Mouse (Mus musculus) liver, embryonic 15.5 days (tissue): Measurements from ENCODE around the gene Ttc28. TPM values are rescaled to one million over a fixed set of nuclear protein-coding genes. Genes with fewer than 3 reads are reported as not detected.

Experiments
- ATAC-seq: fragments of 200-750 bp; cut with Nextera tagmentation; 2 replicates; pipeline ENCODE4 v1.8.0; 2017; ENCODE audit warnings: moderate number of reproducible peaks, mild to moderate bottlenecking, moderate library complexity; ENCODE audit not compliant: insufficient read depth
- H3K27ac ChIP-seq: fragments of 300-500 bp; sonication (generic); replicated peaks from 2 replicates; pipeline ENCODE4 v1.5.1; 2015; ENCODE audit warnings: mild to moderate bottlenecking, inconsistent platforms
- H3K27me3 ChIP-seq: fragments of 300-500 bp; sonication (generic); 2 replicates; pipeline ENCODE4 v1.6.1; 2015; ENCODE audit warnings: mild to moderate bottlenecking, inconsistent platforms
- H3K36me3 ChIP-seq: fragments of 300-500 bp; sonication (generic); replicated peaks from 2 replicates; pipeline ENCODE4 v1.6.1; 2015; ENCODE audit warnings: moderate library complexity, mild to moderate bottlenecking, inconsistent platforms
- H3K4me1 ChIP-seq: fragments of 300-500 bp; sonication (generic); replicated peaks from 2 replicates; pipeline ENCODE4 v1.6.1; 2015; ENCODE audit warnings: inconsistent platforms
- H3K4me2 ChIP-seq: fragments of 300-500 bp; sonication (generic); 2 replicates; pipeline ENCODE4 v1.6.1; 2015; ENCODE audit warnings: moderate library complexity, mild to moderate bottlenecking, inconsistent platforms
- H3K4me3 ChIP-seq: fragments of 300-500 bp; sonication (generic); replicated peaks from 2 replicates; pipeline ENCODE4 v1.5.1; 2015; ENCODE audit warnings: mild to moderate bottlenecking, inconsistent platforms
- H3K9ac ChIP-seq: fragments of 300-500 bp; sonication (generic); 2 replicates; pipeline ENCODE4 v1.6.1; 2015; ENCODE audit warnings: moderate library complexity, mild to moderate bottlenecking, inconsistent platforms
- H3K9me3 ChIP-seq: fragments of 300-500 bp; sonication (generic); replicated peaks from 2 replicates; pipeline ENCODE4 v1.6.1; 2016; ENCODE audit warnings: inconsistent platforms
- WGBS: fragments of 180-500 bp; shearing (Covaris S2); methylation state at CpG from one replicate; pipeline ENCODE4 v1.1.7; 2015; ENCODE audit warnings: mixed read lengths; ENCODE audit not compliant: insufficient replicate concordance; 5-methylcytosine and 5-hydroxymethylcytosine counted together
- polyA plus RNA-seq: library from polyadenylated mRNA; unstranded; fragments of >200 nt; fragmentation: Nextera tagmentation; extraction: Ambion mirVana; gene quantifications from 2 replicates; pipeline ENCODE4 v1.2.1, GENCODE M21; 2015

Gene Ttc28
- polyA plus RNA-seq, 1 experiment from 2014 or later: 1.5 TPM

DNA sequence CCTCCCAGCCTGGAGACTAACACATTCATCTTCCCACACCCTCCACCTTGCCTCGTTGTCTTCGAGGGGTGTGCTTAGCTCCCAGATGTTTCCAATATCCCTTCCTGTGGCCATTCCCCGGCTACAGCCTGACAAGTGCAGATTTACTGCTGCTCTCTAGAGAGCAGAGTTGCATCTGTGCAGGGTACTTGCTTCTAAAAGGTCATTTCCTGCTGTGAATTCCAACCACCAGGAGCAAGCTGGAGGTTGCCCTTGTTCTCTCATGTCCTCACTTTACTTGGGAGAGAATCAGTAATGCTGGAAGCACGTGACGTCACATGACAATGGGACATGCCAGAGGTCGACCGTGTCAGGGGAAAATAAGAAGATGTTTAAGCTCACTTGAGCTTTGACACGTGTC is 131.7 kb downstream of the Ttc28 start:
- H3K4me1 ChIP-seq: no peaks in the 10 kb centered on the region
- no peak for ATAC-seq
- no peak overlapping the region for H3K27ac ChIP-seq
- 31% methylated on average over 8 of the region's 8 CpGs for WGBS
- no peaks in the 10 kb centered on the region for H3K9me3 ChIP-seq
- no peaks in the 10 kb centered on the region for H3K36me3 ChIP-seq
- no peaks in the 10 kb centered on the region for H3K27me3 ChIP-seq
- no peak overlapping the region for H3K9ac ChIP-seq
- H3K4me2 ChIP-seq: no peak overlapping the region
- no peak overlapping the region for H3K4me3 ChIP-seq

DNA sequence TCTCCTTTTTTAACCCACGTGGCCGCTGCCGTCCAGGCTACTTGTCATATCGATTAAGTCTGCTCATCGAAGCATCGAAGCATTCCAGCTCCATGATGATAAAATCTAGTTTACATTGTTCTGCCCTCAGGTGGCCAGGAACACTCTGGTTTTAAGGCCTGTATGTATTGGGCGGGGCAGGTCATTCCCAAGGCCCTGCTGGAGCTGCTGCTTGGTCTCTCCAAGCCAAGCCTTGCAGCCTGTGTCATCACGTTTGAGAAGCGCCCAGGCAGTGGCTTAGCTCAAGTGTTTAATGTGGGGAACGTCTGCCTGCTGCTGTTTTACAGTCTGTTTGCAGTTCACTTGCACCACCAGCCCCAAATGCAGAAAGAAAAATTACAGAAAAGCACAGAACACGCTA is 132.5 kb downstream of the Ttc28 start:
- no peaks in the 10 kb centered on the region for H3K4me1 ChIP-seq
- no peak overlapping the region for H3K27ac ChIP-seq
- no peak overlapping the region for H3K4me3 ChIP-seq
- ATAC-seq: no peak
- WGBS: 64% methylated on average over 11 of the region's 11 CpGs
- H3K36me3 ChIP-seq: no peaks in the 10 kb centered on the region
- H3K9ac ChIP-seq: no peak overlapping the region
- H3K27me3 ChIP-seq: no peaks in the 10 kb centered on the region
- H3K4me2 ChIP-seq: no peak overlapping the region
- no peaks in the 10 kb centered on the region for H3K9me3 ChIP-seq

DNA sequence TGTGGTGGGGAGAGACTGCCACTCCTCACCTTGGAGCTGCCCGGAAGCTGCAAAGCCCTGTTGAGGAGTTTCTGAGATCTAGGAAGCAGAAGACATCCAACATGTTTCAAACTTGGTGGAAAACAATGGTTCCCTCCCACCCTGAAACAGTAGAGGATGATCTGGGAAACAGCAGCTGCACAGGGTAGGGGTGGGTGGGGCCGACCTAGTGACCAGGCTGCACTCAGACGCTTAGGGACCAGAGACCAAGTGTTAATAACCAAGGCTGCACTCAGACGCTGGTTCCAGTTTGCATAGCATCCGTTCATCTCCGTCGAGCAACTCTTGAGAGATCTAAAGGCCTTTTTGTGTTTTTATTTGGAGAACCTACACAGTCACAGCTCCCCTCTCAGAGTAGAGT is 133.0 kb downstream of the Ttc28 start:
- H3K9me3 ChIP-seq: no peaks in the 10 kb centered on the region
- H3K4me1 ChIP-seq: no peaks in the 10 kb centered on the region
- H3K27me3 ChIP-seq: no peaks in the 10 kb centered on the region
- no peaks in the 10 kb centered on the region for H3K36me3 ChIP-seq
- H3K4me2 ChIP-seq: no peak overlapping the region
- WGBS: 63% methylated on average over 7 of the region's 7 CpGs
- no peak overlapping the region for H3K9ac ChIP-seq
- no peak overlapping the region for H3K4me3 ChIP-seq
- H3K27ac ChIP-seq: no peak overlapping the region
- ATAC-seq: no peak

DNA sequence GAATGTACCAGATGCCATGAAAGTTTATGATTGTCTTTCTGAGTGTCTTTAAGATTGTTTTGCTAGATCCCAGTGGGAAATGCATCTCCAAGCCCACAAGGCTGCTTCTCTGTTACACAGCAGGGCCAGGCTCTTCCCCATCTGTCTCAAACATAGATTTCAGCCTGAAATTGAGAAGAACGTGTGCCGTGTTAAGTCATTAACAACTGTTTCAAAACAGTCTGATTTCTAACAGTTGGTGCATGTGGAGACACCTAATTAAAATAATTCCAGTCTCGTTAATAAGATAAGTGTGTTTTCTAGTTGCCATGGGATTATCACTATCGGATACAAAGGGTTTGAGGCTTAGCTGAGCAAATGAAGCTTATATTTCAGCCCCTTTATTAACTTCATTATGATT is 135.4 kb downstream of the Ttc28 start:
- Histone ChIP-seq H3K27me3 (no peaks in the 10 kb centered on the region), H3K4me1 (no peaks in the 10 kb centered on the region), H3K4me2 (no peak overlapping the region), H3K9me3 (no peaks in the 10 kb centered on the region), H3K4me3 (no peak overlapping the region), H3K9ac (no peak overlapping the region), H3K27ac (no peak overlapping the region), H3K36me3 (no peaks in the 10 kb centered on the region)
- no peak for ATAC-seq
- 74% methylated on average over 4 of the region's 4 CpGs for WGBS

DNA sequence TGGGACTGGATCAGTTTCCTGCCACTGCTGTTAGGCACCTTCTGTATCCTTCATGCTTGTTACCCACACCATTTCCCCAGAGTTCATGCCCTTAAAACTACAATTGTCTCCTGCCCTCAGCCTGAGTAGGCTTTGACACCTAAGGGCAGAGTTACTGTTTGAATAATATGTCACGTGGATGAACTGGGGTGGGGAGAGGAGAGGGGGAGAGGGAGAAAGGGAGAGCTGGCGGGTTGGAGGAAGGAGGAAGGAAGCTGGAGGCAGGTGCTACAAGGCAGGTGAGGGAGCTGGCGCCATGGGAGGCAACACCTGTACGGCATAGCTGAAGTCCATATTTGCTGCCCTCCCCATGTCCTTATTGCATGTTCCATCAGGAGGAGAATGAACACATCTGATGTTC is 137.7 kb downstream of the Ttc28 start:
- Histone ChIP-seq H3K9ac (no peak overlapping the region), H3K4me2 (no peak overlapping the region), H3K9me3 (no peaks in the 10 kb centered on the region), H3K4me3 (no peak overlapping the region), H3K36me3 (no peaks in the 10 kb centered on the region), H3K27me3 (no peaks in the 10 kb centered on the region), H3K4me1 (no peaks in the 10 kb centered on the region), H3K27ac (no peak overlapping the region)
- 48% methylated on average over 4 of the region's 4 CpGs for WGBS
- no peak for ATAC-seq

DNA sequence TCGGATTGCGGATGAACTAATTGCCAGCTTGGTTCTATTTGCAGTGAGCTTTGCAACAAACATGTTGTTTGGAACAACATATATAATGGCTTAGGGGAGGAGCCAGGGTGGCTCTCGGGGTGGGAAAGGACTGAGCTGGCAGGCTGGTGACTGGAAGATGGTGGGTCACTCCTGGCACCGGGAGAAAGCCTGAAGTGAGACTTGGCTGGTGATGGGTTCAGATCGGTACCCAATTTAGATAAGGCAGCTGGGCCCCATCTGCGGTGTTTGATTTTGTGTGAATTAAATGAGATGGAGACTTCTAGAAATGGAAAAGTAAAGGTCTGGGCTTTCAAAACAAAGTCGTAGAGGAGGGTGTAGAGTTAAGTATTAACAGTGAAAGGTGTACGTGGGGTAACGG is 142.7 kb downstream of the Ttc28 start:
- Histone ChIP-seq H3K4me2 (no peak overlapping the region), H3K4me3 (no peak overlapping the region), H3K9me3 (no peaks in the 10 kb centered on the region), H3K9ac (no peak overlapping the region), H3K27me3 (no peaks in the 10 kb centered on the region; the same call in 1 of the 2 replicates), H3K27ac (no peak overlapping the region), H3K4me1 (no peaks in the 10 kb centered on the region), H3K36me3 (no peaks in the 10 kb centered on the region)
- 75% methylated on average over 9 of the region's 9 CpGs for WGBS
- ATAC-seq: no peak

DNA sequence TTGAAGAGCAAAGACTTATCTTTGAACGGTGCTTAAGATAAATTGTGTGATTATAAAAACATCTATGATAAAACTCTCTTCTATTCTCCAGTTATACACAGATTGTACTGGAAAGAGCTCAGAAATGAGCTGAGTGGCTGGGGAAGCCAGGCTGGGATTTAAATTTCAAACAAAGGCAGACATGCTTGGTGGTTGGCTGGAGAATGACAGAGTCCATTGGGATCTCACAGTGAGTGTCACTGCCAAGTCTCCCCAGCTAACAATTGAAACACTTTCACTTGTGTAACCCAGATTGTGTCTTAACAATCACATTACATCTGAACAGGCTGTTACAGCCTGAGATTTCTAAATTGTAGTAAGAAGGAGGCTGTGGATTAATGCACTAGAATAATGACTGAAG is 143.3 kb downstream of the Ttc28 start:
- H3K4me2 ChIP-seq: no peak overlapping the region
- 64% methylated on average over 1 of the region's 1 CpGs for WGBS
- H3K4me1 ChIP-seq: no peaks in the 10 kb centered on the region
- ATAC-seq: no peak
- no peaks in the 10 kb centered on the region; the same call in 1 of the 2 replicates for H3K27me3 ChIP-seq
- H3K27ac ChIP-seq: no peak overlapping the region
- H3K36me3 ChIP-seq: no peaks in the 10 kb centered on the region
- no peaks in the 10 kb centered on the region for H3K9me3 ChIP-seq
- H3K4me3 ChIP-seq: no peak overlapping the region
- no peak overlapping the region for H3K9ac ChIP-seq

DNA sequence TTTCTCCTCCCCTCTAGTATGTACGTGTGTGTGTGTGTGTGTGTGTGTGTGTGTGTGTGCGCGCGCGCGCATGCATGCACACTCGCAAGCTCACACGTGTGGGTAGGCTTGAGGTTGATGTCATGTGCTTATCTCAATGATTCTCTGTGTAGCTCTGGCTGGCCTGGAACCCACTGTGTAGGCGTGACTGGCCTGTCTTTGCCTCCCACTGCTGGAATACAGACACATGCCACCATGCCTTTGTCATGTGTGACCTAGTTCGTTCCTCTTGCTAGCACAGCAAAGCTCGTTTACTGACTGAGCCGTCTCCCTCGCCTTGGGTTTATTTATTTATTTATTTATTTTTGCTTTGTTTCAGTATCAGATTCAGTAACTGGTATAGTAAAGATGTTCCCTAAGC is 145.0 kb downstream of the Ttc28 start:
- whole genome bisulfite sequencing: 78% methylated on average over 13 of the region's 13 CpGs
- no peak overlapping the region for H3K4me3 ChIP-seq
- no peak overlapping the region for H3K27ac ChIP-seq
- no peaks in the 10 kb centered on the region for H3K36me3 ChIP-seq
- no peaks in the 10 kb centered on the region; the same call in 1 of the 2 replicates for H3K27me3 ChIP-seq
- no peaks in the 10 kb centered on the region; the same call in 1 of the 2 replicates for H3K4me1 ChIP-seq
- H3K9ac ChIP-seq: no peak overlapping the region
- H3K4me2 ChIP-seq: no peak overlapping the region
- ATAC-seq: no peak
- no peaks in the 10 kb centered on the region for H3K9me3 ChIP-seq

DNA sequence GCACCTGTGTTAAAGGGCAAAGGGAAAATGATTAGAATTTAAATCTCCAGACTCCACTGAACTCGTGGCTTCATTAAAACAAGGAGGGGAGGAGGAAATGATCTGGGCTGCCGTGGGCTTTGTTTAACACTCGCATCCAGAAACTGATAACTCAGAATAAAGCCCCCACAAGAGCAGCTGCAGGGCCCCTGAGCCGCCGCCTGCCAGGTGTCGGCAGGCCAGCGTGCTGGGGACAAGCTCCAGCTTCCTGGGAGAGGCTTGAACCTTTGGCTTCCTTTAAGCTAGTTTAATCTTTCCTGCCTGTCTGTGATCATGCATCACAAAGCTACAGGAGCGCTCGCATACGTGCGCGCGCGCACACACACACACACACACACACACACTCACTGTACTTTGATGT is 145.9 kb downstream of the Ttc28 start:
- Histone ChIP-seq H3K9me3 (no peaks in the 10 kb centered on the region), H3K4me1 (no peaks in the 10 kb centered on the region; the same call in 1 of the 2 replicates), H3K36me3 (no peaks in the 10 kb centered on the region), H3K27me3 (no peaks in the 10 kb centered on the region; the same call in 1 of the 2 replicates), H3K4me3 (no peak overlapping the region), H3K9ac (no peak overlapping the region), H3K27ac (no peak overlapping the region), H3K4me2 (no peak overlapping the region)
- no peak for ATAC-seq
- WGBS: 57% methylated on average over 14 of the region's 14 CpGs

DNA sequence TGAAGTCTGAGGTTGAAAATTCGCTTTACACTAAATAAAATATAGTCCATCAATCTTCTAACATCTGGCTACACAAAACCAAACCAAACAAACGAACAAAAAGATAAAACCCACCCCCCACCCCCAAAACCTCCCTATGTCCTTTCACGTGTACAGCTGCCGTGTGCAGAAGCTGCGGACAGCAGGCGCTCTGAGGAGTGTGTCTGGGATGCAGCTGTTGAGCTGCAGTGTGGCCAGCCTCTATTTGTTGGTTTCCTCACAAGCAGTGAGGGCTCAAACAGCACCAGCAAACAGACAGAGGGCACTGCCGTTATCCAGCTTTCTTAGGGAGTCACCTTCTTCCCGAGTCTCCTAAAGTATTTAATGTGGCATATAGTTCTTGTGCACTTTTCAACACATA is 146.6 kb downstream of the Ttc28 start:
- Histone ChIP-seq H3K36me3 (no peaks in the 10 kb centered on the region), H3K27ac (no peak overlapping the region), H3K4me2 (no peak overlapping the region), H3K9me3 (no peaks in the 10 kb centered on the region), H3K4me3 (no peak overlapping the region), H3K4me1 (no peaks in the 10 kb centered on the region; the same call in 1 of the 2 replicates), H3K9ac (no peak overlapping the region), H3K27me3 (no peaks in the 10 kb centered on the region; the same call in 1 of the 2 replicates)
- 62% methylated on average over 8 of the region's 8 CpGs for WGBS
- ATAC-seq: no peak

DNA sequence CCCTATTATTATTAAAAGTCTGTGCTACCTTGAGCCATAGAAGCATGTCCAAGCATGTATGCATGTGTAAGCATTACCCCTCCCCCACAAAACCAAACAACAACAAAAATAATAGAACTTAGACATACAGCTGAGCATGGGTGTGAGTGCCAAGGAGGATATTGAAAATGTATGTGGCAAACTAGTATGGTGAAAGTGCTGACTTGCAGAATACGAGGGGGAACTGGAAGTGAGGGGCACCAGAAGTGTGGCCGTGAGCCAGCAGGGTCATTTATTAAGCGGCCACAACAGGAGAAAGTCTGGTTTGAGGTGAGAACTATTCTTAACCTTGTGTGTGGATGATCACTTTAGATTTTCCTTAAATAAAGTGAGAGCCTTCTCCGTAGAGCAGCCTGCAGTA is 148.7 kb downstream of the Ttc28 start:
- H3K36me3 ChIP-seq: no peaks in the 10 kb centered on the region

DNA sequence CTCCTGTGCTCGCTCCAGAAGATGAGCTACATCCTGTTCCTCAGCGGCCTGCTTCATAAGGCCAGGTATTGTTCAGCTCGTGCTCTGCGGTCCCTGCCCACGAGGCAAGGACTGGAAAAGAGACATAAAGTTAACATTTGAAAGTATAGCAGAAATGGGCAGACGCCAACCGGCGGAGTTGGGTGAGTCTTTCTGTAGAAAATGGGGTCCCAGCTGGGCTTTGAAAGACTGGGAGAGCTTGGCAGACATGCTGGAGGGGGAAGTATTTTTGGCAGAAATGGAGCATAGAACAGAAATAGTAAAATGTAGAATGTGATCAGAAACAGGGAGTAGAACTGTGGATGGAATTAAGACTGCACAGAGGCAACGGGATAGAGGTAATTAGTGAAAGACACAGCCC is 149.3 kb downstream of the Ttc28 start:
- Histone ChIP-seq H3K36me3 (no peaks in the 10 kb centered on the region), H3K9ac (no peak overlapping the region), H3K4me3 (no peak overlapping the region), H3K27me3 (no peaks in the 10 kb centered on the region; the same call in 1 of the 2 replicates), H3K4me1 (no peaks in the 10 kb centered on the region; the same call in 1 of the 2 replicates), H3K27ac (no peak overlapping the region), H3K9me3 (no peaks in the 10 kb centered on the region), H3K4me2 (no peak overlapping the region)
- no peak for ATAC-seq
- WGBS: 64% methylated on average over 9 of the region's 9 CpGs

More for the DNA sequence above, 148.7 kb downstream of the Ttc28 start:
- Histone ChIP-seq H3K9ac (no peak overlapping the region), H3K9me3 (no peaks in the 10 kb centered on the region), H3K4me3 (no peak overlapping the region), H3K27me3 (no peaks in the 10 kb centered on the region; the same call in 1 of the 2 replicates), H3K4me1 (no peaks in the 10 kb centered on the region; the same call in 1 of the 2 replicates), H3K27ac (no peak overlapping the region), H3K4me2 (no peak overlapping the region)
- no peak for ATAC-seq
- 43% methylated on average over 4 of the region's 4 CpGs for WGBS
